Mouse (Mus musculus) c-Kit-positive CD71-positive TER-119-negative erythroid progenitor cells, embryonic 14.5 days (primary cell): ENCODE measurements around the gene Olfr68.
"Not testable (repeated sequence)": the region's sequence is repeated elsewhere in the genome, so short reads cannot be mapped to it uniquely, and the experiment has no call there.

Experiments used
- DNase-seq: peaks from one replicate; pipeline ENCODE4 v3.0.0-alpha.2; 2013; ENCODE audit warnings: low read depth

Gene Olfr68

DNA sequence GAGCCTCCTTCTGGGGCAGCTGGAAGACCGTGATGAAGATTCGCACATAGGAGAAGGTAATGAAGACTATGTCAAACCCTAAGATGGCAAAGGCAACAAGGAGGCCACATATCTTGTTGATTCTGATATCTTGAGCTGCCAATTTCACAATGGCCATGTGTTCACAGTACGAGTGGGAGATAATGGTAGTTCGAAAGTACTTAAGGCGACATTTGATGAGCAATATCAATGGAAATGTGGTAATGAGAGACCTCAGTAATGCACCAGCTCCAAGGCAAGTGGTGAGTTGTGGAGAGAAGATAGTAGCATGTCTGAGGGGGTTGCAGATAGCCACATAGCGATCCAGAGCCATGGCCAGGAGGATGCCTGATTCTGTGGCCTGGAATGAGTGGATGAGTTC is 11.8 kb downstream of the Olfr68 start:
- DNase-seq = not testable (repeated sequence)

DNA sequence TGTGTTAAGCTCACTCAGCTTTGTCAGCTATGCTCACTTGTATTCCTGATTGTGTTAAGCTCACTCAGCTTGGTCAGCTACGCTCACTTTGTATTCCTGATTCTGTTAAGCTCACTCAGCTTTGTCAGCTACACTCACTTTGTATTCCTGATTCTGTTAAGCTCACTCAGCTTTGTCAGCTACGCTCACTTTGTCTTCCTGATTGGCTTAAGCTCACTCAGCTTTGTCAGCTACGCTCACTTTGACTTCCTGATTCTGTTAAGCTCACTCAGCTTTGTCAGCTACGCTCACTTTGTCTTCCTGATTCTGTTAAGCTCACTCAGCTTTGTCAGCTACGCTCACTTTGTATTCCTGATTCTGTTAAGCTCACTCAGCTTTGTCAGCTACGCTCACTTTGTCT is 17.3 kb downstream of the Olfr68 start:
- not testable (repeated sequence) for DNase-seq

DNA sequence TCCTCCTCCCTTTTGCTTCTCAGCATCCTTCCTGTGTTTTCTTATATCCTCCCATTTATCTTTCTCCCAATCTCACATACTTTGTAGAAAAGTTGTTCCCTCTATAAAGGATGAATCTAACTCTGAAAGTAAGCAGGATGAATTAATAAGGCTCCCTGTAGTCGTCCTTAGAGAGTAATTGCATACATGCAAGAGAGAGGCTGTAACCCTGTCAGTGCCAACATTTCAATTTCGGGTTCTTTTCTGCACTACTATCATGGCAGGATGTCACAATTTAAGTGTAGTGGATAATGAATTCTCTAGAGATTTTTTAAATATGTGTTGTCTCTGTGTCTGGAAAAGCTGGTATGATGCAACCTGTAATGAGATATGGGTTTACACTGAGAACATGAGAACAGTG is 22.3 kb downstream of the Olfr68 start, which contains the start of gene Olfr630:
Gene Olfr630, minus strand, starts transcription at position 101 of the 400 bp plus-strand sequence.
- no peak for DNase-seq

DNA sequence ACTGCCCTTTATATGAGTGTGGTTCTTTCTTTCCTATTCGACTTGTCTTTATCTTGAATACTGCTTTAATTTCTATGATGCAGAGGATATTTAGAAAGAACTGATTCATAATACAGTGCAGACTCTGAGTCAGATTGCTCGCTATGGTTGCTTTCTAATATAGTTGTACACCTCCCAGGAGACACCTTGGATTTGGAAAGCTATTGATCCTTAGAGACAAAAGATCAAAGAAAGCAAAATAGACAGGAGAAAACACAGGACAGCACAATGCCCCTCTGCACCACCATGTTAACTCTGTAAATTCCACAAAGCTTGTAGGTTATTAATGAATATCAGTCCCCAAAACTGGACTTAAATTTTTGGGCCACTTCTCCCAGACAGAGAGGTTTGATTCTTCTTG is 34.7 kb downstream of the Olfr68 start, which contains the start of gene Olfr629:
Gene Olfr629, minus strand, starts transcription at position 101 of the 400 bp plus-strand sequence.
- no peak for DNase-seq

DNA sequence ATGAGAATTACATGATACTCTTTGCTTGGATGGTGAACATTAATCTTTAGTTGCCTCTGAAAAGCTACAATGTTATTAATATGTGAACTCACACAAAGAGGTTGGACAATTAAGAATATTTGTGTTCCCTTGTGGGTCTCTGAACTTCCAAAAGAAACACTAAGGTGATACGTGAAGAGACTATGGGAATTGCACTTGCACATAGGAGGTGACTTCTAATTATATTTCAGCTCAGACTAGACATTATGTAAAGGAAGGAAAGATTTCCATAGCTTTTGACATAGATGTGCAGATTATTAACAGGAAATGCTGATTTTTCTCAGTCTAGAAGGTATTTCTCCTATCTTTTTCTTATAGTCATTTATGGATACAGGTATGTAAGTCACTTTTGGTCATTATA is 49.4 kb downstream of the Olfr68 start, which contains the start of gene Olfr628:
Gene Olfr628, plus strand, starts transcription at position 301 of the 400 bp plus-strand sequence.
- no peak for DNase-seq
